Mouse (Mus musculus) lung, postnatal 10 days (tissue): ENCODE results near the gene Fmn2.

Experiments
- DNase-seq: peaks from one replicate; pipeline ENCODE4 v3.0.0; 2021

Gene Fmn2

DNA sequence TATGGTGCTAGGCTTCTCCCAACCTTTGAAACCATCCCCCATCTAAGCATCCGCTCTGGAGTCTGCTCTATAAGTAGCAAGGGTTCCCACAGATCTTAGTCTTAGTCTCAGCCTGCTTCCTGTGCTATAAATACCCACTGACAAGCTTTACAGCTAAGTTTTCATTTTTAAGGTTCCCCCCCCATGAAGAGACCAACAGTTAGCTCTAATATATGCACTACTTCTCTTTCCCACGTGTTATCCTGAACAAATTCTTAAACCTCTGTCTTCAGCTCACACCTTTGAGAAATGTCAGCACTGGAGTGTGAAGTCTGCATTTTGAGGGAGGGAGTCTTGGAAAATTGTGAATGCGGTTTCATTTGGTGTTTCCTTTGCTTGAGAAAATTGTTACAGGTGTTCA is 56.2 kb downstream of the Fmn2 start:
- no peak for DNase-seq

DNA sequence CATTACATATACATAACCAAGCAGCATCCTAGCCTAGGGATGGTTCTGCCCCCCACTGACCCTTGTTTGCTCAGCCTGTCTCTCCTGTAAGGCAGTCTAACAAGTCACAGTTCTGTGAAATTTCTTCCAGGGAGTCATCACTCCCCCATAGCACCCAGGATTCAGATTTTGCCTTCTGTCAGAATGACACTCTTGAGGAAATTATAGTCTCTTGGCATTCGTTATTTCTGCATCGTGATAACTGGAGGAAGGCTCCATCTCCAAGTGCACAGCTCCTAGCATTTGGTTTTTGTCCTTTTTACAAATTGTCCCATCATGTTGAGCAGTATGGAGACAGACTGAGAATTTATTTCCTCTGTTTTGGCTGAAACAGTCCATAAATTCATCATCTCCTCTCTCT is 56.9 kb downstream of the Fmn2 start:
- no peak for DNase-seq

DNA sequence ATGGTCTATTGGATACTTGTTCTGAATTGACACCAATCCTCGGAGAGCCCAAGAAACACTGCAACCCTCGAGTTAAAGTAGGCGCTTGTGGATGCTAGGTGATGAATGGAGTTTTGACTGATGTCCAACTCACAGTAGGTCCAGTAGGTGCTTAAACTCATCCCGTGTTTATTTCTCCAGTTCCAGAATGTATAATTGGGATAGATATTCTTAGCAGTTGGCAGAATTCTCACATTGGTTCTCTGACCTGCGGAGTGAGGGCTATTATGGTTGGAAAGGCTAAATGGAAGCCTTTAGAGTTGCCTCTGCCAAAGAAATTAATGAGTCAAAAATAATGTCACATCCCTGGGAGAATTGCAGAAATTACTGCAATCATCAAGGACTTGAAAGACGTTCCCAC is 62.9 kb downstream of the Fmn2 start:
- no peak for DNase-seq

DNA sequence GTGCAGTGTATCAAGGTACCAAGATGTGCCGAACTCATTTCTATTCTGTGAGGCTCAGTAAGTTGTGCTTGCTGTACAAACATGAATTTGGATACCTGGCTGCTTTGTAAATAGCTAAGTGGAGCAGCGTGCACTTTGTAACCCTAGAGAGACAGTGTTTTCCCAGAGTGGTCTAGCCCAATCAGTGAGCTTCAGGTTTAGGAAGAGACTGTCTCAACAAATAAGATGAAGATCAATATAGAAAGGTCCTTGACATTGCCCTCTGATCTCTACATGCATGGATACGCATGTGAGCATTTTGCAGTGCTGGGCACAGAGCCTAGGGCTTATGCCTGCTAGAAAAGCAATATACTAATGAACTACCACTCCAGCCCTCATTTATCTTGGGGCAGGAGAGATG is 67.0 kb downstream of the Fmn2 start:
- no peak for DNase-seq

DNA sequence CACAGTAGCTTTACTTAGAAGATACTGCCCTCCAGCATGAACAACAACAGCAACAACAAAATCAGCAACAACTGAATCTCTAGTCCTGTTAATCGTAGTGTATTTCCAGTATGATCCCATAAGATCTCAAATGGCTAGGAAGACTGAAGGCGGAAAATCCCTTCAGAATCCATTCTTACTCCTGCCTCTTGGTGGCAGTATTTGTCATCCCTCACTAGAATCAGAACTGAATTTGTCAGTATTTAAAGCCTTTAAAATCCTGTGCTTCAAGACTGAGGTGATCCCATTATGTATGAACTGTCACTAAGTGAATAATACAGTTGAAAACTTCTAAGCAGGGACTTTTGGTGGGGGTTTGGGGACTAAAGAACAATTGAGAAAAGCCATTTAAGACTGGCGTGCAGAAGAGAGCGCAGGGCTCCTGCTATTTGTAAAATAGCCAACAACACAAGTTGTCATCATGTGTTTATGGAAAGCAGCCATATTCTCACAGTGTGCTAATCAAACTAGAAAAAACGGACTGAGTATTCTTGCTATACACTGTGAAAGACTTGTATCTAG is 90.9 kb downstream of the Fmn2 start:
- DNase-seq, result peak; percentile 21

DNA sequence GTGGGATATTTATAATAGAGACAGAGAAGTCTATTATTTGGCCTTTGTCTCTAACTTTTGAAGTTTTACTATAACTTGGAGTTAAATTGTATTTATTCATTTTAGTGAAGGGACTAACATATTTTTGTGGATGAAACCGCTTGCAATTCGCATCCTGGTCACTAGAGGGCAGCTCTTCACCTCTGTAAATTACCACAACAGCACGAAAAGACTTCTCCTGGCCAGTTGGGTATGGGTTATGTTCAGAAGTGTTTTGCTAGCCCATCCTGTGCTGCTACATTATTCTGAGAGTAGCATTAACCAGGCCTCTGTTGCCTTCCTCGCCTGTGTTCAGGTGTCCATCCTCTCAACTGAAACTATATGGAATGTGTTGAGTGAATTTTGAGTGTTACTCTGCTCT is 93.4 kb downstream of the Fmn2 start:
- DNase-seq, result peak; percentile 70

DNA sequence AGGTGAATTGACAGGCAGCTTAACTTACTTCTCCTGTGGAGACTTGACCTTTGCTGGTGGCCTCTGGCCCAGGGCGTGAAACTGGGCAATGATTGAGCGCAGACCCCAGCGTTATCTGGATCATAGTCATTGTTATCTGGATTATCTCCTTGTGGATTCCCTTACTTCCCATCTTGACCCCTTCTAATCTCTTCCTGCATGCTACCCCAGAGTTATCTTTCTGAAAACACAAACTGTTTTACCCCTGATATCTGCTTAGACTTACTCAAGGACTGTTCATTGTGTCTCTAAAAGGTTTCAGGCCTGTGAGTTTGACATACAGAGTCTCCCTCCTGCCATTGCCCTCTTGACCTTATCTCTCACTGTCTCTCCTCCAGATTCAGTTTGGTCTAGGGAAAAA is 95.9 kb downstream of the Fmn2 start:
- no peak for DNase-seq

DNA sequence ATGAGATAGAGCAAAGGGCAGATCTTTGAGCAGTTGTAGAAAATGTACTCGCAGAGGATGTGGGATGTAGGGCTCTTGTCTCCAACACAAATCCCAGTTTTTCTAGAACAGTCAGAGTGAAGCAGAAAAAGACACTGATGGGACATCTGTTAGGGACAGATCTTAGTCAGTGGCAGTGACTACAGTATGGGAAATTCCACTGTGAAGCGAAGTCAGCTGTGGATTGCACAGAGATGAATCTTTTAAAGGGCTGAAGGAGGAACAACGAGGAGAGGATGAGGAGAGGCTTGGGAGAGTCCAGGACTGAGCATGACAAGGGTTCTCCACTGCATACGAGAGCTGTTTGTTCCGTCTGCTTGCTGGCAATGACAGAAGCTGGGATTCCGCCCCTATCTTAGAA is 96.6 kb downstream of the Fmn2 start:
- DNase-seq, result no peak

DNA sequence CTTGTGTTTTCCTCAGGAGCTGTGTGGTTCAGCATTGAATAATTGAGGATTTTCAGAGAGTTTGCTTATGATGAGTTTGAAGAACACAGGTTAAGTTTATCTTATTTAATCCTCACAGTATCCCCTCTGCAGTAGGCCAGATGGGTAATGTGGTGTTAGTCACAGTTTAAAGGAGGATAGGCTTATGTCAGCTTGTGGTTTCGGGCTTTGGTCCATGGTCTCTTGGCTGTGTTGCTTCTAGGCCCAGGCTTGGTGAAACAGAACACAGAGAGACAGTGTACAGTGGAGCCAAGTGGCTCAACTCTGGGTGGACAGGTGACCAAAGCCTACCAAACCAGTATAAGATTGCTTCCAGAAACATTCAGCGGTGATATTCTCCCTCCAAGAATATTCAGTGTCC is 98.4 kb downstream of the Fmn2 start:
- DNase-seq, result peak; percentile 3

DNA sequence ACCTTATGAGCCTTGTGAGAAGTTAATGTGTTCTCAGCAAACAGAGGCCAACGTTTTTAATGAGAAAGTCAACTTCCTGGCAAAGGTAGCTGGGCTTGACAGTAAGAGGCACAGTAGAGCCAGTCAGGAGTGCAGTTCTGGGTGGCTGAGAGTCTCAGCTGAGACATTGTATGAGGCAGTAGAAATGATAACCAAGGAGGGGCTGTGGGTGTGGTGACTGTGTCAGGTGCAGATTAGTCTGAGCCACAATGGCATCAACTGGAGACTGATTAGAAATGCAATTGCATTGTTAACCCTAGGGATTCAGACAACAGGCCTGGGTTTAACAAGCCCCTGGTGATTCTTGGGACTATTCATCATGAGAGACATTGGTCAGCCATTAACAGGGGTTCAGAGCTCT is 99.0 kb downstream of the Fmn2 start:
- DNase-seq, result no peak

DNA sequence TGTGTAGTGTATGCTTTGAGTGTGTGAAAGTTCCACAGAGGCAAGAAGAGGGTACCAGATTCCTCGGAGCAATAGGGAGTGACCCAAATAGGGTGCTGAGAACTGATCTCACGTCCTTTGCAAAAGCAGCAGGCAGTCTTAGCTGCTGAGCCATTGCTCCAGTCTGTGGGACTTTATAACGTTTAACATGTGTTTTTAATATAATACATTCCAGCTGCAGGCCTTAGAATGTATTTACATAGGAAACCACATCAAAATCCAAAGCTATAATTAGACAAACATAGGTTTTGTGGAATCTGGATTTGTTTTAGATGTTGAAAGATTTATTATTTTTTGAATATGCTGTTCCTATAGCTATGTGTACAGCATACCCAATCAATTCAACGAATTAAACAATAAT is 115.7 kb downstream of the Fmn2 start:
- no peak for DNase-seq

DNA sequence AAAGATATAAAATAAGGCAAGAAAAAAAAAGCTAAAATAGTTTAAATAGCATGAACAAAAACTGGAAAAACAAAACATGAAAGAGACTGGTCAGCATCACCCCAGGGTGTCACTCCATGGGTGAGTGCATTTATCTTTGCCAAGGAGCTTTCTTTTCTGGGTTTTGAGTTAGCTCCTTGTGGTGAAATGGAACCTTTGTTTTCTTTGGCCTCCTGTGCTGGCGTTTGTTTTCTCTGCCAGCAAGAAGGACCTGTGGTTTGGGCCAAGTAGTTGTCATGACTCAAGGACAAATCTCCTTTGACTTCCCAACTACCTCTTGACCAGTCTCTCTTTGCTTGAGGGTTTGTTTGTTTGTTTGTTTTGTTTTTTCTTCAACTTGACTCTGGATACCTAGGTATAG is 119.9 kb downstream of the Fmn2 start:
- no peak for DNase-seq

DNA sequence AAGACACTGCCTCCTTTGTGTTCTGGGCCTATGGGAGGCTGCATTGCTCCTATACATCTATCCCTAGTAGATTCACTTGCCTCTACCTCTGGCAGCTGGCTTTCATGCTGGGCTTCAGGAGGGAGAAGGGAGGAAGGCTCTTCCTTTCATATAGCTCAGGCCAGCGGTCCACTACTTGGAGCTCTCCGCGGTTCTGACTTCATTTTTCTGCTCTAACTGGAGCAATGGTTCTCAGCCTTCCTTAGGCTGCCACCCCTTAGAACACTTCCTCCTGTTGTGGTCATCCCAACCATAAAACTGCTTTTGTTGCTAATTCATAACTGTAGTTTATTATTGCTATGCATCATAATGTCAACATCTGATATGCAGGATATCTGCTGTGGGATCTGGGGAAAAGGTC is 121.4 kb downstream of the Fmn2 start:
- peak; percentile 24 for DNase-seq

DNA sequence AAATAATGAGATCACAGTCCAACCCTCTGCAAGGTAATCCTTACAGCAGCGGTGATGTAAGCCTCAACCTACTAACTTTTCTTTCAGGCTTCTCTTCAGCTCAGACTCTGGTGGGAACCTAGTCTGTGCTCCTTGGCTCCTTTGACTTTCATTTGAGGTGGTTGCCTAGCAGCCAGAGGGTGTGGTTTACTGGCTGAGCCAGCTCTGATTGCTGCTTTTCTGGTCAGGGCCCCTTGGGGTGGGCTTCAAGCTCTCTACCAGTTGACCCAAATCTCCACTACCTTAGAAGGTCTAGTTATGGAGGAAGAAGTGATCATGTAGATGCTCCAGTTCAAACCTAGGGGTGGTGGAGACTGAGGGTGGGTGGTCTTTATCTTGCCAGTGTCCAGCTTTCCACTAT is 128.4 kb downstream of the Fmn2 start:
- no peak for DNase-seq

DNA sequence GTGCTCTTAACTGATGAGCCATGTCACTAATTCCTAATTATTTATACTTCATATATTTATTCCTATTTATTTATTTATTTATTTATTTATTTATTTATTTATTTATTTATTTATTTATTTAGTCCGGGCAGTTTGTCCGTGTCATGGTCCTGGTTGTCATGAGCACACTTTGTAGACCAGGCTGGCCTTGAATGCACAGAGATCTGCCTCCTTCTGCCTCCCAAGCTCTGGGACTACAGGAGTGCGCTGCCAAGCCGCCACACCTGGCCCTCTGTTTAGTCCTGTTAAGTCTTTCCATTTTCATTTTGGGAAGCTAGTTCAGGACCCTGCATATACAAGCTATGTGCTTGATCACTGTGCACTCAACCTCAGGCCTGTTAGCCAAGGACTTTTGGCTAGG is 134.7 kb downstream of the Fmn2 start:
- DNase-seq, result no peak

DNA sequence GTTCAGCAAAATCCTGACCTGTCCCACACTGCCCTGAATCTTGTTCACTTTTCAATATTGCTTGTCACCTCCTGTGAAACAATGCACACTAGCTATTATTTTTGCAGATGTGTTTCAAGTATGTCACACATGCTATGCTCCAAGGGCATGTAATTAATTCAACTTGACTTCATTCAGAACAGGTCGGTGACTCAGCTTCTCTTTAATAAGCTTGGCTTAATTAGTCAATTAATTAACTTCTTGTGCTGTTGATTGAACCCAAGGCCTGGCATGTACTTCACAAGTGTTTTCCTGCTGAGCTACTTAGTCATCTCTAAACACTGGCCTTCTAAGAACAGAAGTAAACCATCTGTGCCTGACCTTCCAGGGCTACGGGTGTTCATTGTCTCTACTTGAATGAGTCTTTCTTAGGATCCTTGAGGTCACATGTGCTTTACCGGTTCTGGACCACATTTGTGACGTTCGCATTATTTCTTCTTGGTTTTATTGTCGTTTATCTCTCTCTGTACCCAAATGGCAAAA is 136.0 kb downstream of the Fmn2 start:
- no peak for DNase-seq

DNA sequence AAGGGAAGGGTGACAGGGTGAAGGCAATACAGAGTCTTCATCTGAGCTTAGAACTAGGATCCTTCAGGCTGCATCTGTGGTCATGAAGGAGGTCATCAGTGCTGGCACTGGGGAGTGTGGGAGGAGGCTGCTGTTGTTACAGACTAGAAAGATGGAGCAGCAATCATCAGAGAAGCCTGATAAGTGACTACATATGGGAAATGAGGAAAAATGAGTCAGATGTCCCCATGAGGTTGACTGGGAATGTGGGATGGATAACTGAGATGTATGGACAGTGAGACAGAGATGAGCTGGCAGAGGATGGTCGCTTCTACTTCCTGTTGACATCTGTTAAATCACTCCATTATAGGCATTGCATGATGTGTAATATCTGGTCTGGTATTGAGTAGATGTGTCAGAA is 139.3 kb downstream of the Fmn2 start:
- DNase-seq, result no peak

DNA sequence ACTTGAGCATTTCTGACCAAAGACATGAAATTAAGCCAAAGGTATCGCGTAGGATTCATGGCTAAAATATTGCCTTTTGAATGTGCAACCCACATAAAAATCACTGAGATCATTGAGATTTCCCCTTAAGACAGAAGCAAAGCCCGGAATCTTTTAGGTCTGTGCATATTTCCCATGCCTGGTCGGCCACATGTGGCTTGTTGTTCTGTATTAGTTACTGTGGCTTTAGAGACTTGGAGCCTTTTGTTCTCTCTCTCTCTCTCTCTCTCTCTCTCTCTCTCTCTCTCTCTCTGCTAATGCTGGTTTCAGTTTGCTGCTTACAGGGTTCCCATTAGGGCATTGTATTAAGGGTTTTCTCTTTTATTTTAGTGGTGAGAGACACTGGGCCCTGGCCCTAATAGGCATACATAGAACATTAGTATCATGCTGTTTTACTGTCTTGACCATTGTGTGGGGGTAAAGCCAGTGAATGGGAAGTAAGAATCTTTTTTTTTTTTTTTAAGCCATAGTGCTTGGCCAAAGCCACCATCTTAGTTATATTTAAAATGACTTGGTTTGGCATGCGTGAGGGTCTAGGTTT is 141.9 kb downstream of the Fmn2 start:
- DNase-seq, result no peak

DNA sequence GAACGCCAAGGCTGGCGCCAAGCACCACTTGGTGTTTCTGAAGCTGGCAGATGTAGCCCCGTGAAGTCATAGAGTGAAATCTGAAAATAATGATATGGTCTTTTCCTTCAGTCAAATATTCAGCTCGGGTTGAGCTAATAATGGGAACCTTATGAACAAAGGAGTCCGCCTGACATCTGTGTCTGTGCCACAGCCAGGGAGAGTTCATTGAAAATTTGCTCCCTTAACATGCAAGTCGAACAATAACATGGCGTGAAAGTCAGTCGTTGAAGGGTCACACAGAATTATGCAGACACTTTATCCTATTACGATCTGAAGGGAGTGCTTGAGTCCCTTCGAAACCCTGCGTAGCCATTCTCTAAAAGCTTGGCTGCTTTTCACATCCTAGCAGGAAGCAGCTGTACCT is 147.8 kb downstream of the Fmn2 start:
- DNase-seq, result no peak

DNA sequence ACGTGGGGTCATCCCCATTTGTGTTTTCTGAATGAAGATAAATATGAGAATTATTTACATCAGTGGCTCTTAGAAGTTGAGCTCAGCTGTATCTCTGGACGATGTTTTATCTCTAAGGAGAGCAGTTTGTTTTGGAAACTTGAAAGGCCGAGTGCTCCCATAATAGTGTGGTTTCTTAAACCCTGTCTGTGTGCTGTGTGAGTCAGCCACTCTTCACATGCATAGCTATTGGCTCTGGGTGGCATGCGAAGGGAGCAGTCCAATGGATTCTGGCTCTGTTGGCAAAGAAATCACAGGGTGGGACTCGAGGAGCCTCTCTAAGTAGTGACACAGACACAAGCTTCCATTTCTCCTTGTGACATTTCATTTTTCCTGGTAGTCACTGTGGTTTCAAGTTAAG is 152.9 kb downstream of the Fmn2 start:
- DNase-seq, result peak; percentile 20

DNA sequence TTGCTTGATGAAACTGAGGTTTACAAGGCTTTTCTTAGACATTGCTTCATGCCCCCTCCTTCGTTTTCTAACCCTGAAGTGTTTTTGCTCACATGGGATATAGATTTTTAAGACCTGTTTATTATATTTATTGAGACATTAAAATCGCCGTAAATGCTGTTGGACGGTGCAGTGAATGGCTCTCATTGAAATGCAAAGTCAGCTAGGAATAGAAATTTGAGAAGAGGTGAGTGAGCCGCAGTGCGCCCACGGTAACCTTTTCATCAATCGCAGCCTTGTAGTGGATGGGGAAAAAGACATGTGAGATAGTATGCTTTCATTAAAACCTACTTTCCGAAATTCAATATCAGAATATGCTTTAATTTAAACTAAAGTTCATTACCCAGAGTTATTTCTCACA is 153.7 kb downstream of the Fmn2 start:
- DNase-seq, result no peak

DNA sequence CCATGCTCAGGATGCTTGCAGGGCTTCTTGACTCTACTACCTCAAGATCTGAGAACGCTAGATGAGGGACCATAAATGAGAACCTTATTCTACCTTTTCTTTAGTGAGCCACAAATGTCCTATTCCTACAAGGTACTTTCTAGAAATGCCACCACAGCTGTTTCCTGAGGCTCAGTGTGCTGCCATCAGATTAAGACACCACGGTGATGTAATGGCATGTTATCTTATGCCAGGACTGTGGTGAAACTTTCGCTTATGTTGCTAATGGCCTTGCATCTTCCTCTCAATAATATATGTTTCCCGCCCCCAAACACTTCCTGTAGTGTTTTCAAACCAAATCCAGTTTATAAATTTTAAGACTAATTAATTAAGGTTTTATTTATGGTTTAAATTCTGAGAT is 154.9 kb downstream of the Fmn2 start:
- DNase-seq, result no peak

DNA sequence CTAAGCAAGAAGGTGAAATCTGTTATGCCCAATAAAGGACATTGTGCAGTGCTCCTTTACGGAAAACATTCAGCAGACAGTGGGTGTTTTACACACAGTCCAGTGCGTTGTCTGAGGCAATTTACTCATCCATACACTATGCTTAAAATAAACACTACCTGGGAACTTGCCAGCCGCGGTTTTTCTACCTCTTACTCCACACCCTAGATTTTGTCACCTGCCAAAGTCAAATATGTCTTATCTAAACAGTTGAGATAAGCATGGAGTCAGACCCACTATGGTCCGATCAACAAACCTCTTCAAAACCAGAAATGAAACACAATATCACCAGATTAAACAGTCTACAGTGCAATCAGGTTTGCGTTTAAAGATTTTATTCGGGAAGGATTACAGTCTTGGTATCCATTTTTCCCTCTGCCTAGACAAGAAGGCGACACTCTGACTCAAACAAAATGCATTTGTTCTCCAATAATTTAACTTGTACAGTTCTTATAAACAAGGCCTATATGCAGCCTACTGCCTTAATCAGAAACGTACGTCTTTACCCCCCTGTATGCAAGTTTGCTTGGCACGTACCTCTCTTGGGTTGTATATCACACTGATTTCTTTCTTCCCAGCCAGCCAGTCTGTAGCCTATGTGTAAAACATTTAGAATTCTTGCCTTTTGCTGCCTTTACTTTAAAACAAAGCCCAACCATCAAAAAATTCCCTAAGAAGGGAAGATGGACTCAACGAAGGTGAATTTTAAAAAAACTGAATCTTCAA is 158.0 kb downstream of the Fmn2 start:
- DNase-seq, result peak; percentile 18

DNA sequence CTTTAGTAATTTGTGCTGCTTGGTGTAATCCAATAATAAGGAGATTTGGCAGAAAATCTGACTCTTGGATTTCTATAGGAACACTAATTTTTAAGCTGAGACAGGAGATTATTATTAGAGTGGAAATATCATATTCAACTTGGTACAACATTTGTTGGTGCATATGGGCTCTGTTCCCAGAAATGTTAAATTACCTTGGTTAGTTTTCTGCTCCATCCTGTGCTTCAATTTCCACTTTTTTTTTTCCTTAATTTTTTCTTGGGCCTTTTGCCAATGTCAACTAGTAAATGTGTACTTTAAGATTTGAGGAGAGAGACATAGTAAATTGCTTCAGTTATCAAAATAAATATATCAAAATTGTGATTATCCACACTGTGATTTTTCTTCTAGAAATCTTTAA is 163.5 kb downstream of the Fmn2 start:
- no peak for DNase-seq

DNA sequence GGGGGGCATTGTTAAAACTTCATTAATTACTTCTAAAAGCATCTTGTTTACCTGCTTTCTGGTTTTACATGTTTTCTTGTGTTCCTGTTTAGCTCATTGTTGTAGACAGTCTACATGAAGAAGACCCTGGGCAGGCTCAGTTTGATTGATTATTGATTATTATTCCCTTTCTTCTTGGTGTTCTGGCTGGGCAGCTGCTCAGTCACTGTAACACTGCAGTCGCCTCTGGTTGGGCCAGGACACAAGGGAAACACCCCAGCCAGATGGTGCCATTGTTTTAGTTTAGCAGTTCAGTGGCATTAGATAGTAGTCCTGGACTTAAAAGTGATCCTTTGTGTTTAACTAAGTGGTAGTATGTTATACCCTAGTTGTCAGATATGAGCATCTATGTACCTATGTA is 167.5 kb downstream of the Fmn2 start:
- DNase-seq, result no peak
